Mouse (Mus musculus): ENCODE data around the gene Tspan4. TPM values are rescaled to one million over a fixed set of nuclear protein-coding genes. Genes with fewer than 3 reads are reported as not detected.

Tspan4 gene
- total RNA-seq (2014; fragmentation: Nextera tagmentation) (13.5 and 14.6 TPM in 2 replicates), total RNA-seq (2017) (28.7 and 35.3 TPM in 2 replicates), polyA plus RNA-seq (2012) (15.3 and 16.2 TPM in 2 replicates)

DNA sequence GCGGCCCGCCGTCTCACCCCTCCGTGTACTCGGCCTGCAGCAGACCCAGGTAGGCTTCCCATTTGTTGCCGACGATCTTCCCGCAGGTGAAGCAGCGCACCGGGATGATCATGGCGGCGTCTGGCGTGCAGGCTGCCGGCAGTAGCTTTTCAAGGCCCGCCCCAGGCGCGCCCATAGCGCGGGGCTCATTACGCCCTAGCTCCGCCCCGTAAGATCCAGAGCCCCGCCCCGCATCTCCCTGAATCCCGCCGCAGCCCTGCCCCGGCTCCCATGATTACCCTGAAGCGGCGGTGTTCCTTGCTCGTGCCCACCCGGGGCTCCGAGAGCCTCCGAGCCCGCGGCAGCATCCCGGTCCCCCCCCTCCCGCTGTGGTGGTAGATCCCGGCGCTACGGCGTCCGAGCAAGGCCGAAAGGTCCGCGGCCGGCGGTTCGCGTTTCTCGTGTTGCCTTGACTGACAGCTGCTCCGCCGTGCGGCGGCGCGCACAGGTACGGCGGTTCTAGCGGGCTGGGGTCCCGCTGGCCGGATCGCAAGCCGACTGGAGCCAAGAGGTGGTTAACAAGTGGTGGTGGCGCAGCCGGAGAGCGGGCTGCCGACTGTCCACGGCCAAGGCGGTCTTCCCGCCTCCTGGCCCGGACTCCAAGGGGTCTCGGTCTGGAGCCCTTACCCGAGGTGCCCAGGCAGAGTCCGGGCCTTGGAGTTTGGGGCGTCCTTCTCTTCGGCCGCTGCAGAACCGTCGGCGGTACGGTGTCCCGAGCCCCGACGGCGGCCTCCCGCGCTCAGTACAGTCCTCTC is at the start of gene Tspan4, which contains the start of gene Polr2l:
Gene Tspan4 (plus strand): TSS at position 230 of the 794 bp plus-strand sequence.
Gene Polr2l (minus strand): TSS at position 122 of the 794 bp plus-strand sequence.
- Histone ChIP-seq H3K27me3 (ENCODE audit: insufficient read depth, low read length) (no peaks in the 10 kb centered on the region), H3K4me1 (ENCODE audit: insufficient read depth, low read depth, low read length) (peaks cover 68% of the 10 kb centered on the region)
- peak; percentile 73 for DNase-seq (ENCODE audit: low spot score)

DNA sequence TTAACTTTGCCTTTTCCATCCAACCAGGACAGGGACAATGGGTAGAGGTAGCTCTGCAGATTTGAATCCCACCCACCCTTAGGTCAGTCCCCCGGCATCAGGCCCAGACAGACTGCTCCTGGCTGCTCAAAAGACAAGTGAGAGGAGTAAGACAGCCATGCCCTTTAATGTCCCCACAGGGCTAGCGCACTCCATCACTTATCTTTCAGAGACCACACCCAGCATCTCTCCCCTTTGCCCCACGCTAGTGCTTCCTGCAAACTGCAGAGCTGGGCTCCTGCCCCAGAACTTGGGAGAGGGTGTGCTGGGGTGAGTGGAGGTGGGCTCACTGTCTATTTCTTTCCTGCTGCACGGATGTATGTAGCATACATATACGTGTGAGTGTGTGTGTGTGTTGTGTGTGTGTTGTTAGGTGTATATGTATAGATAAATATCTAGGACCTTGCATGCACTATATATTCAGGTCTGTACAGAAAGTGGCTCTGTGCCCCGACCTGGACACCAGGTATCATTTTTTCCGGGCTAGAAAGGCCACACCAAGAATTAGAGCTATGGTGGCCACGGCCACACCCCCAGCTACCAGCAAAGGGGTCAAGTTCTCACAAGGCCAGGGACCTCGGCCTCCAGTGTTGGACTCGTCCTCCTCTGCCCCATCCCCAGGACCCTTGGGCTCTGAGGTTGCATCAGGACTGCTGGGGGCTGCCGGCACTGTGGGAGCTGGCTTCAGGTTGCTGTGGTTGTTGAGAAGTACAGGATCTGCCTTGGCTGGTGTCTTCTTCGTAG is 47.9 kb upstream of the Tspan4 start:
- no peak for TF ChIP-seq GATA1 (IDR thresholded peaks at IDR 0.05; ENCODE audit: borderline replicate concordance, low read length)
- peaks cover 48% of the 10 kb centered on the region for H3K4me1 ChIP-seq (ENCODE audit: insufficient read depth, low read depth, low read length)
- no peak for ATAC-seq (ENCODE audit: extremely low read depth, insufficient number of reproducible peaks, low FRiP score, poor library complexity, severe bottlenecking)
- peaks cover 46% of the 10 kb centered on the region for H3K27me3 ChIP-seq (ENCODE audit: insufficient read depth, low read length)
- H3K4me3 ChIP-seq (ENCODE audit: low read depth, low read length) = no peak overlapping the region
- H3K36me3 ChIP-seq (replicated peaks) = peaks cover 29% of the 10 kb centered on the region
- no peaks in the 10 kb centered on the region for H3K9me3 ChIP-seq (replicated peaks)
- no peak for DNase-seq (ENCODE audit: low spot score)

More for the DNA sequence above, at the start of gene Tspan4, which contains the start of gene Polr2l:
- peak; percentile 48 for ATAC-seq (ENCODE audit: extremely low read depth, insufficient number of reproducible peaks, low FRiP score, poor library complexity, severe bottlenecking)
- TF ChIP-seq CTCF (IDR thresholded peaks at IDR 0.05; ENCODE audit: low read depth, low read length) (no peak), POLR2AphosphoS5 (IDR thresholded peaks at IDR 0.05; ENCODE audit: insufficient replicate concordance, low read depth, low read length) (no peak), GATA2 (IDR thresholded peaks at IDR 0.05; ENCODE audit: borderline replicate concordance, low read depth, low read length) (no peak), TAL1 (conservative IDR thresholded peaks at IDR 0.05; ENCODE audit: low read depth, low read length) (no peak), GATA1 (IDR thresholded peaks at IDR 0.05; ENCODE audit: borderline replicate concordance, low read length) (no peak)
- Histone ChIP-seq H3K9me3 (replicated peaks) (no peaks in the 10 kb centered on the region), H3K4me3 (ENCODE audit: low read depth, low read length) (peak within 1 kb of the TSS; percentile 84), H3K36me3 (replicated peaks) (peaks cover 54% of the 10 kb centered on the region)

DNA sequence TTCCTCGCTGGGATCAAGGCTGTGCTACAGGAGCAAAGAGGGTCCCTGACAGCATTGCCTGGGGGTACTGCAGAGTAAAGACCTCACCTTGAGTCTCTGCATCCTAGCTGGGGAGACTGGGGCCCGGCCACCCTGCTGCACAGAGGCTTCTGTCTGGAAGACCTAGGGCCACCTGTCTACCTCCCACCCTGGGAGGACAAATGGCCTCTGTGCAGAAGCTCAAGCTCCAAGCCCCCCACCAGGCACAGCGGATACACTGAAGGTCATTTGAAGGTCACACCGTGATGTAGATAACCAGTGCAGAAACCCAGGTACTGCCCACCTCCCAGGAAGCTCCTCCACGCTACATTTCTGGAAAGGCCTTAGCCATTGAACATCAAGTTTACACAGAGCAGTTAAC is 46.3 kb upstream of the Tspan4 start:
- ATAC-seq (ENCODE audit: extremely low read depth, insufficient number of reproducible peaks, low FRiP score, poor library complexity, severe bottlenecking) = no peak
- TF ChIP-seq TAL1 (conservative IDR thresholded peaks at IDR 0.05; ENCODE audit: low read depth, low read length) (no peak), GATA2 (IDR thresholded peaks at IDR 0.05; ENCODE audit: borderline replicate concordance, low read depth, low read length) (no peak), CTCF (IDR thresholded peaks at IDR 0.05; ENCODE audit: low read depth, low read length) (no peak), GATA1 (IDR thresholded peaks at IDR 0.05; ENCODE audit: borderline replicate concordance, low read length) (no peak), POLR2AphosphoS5 (IDR thresholded peaks at IDR 0.05; ENCODE audit: insufficient replicate concordance, low read depth, low read length) (no peak)
- peaks cover 34% of the 10 kb centered on the region for H3K27me3 ChIP-seq (ENCODE audit: insufficient read depth, low read length)
- H3K9me3 ChIP-seq (replicated peaks) = no peaks in the 10 kb centered on the region
- no peak overlapping the region for H3K4me3 ChIP-seq (ENCODE audit: low read depth, low read length)
- H3K36me3 ChIP-seq (replicated peaks) = peaks cover 45% of the 10 kb centered on the region
- no peak for DNase-seq (ENCODE audit: low spot score)
- peaks cover 64% of the 10 kb centered on the region for H3K4me1 ChIP-seq (ENCODE audit: insufficient read depth, low read depth, low read length)

DNA sequence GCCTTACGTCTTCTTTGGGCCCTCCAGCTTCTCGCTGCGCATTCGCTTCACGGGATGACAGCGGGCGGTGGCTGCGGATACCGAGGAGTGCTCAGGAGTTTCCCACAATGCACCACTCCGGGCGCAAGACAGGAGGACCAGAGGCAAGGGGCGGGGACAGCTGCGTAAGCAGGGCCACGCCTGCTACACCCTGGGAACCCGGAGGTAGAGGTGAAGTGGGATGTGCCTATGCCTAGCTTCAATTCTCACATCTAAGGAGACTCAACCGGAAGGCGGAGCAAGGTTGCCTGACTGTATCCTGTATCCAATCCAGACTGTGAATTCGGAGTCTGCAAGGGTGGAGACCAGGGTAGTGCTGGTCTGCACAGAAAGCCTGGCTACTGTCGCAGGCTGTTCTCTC is 45.7 kb upstream of the Tspan4 start, which contains the start of gene Cend1:
Gene Cend1 (minus strand): TSS at position 182 of the 400 bp plus-strand sequence.
- no peak for TF ChIP-seq GATA2 (IDR thresholded peaks at IDR 0.05; ENCODE audit: borderline replicate concordance, low read depth, low read length)
- TF ChIP-seq POLR2AphosphoS5 (IDR thresholded peaks at IDR 0.05; ENCODE audit: insufficient replicate concordance, low read depth, low read length) = no peak
- TF ChIP-seq GATA1 (IDR thresholded peaks at IDR 0.05; ENCODE audit: borderline replicate concordance, low read length) = no peak
- no peak for TF ChIP-seq CTCF (IDR thresholded peaks at IDR 0.05; ENCODE audit: low read depth, low read length)
- no peak for TF ChIP-seq TAL1 (conservative IDR thresholded peaks at IDR 0.05; ENCODE audit: low read depth, low read length)
- ATAC-seq (ENCODE audit: extremely low read depth, insufficient number of reproducible peaks, low FRiP score, poor library complexity, severe bottlenecking) (no peak), DNase-seq (ENCODE audit: low spot score) (no peak)
- Histone ChIP-seq H3K27me3 (ENCODE audit: insufficient read depth, low read length) (peaks cover 31% of the 10 kb centered on the region), H3K4me1 (ENCODE audit: insufficient read depth, low read depth, low read length) (peaks cover 68% of the 10 kb centered on the region), H3K4me3 (ENCODE audit: low read depth, low read length) (no peak within 1 kb of the TSS), H3K9me3 (replicated peaks) (no peaks in the 10 kb centered on the region), H3K36me3 (replicated peaks) (peaks cover 51% of the 10 kb centered on the region)

DNA sequence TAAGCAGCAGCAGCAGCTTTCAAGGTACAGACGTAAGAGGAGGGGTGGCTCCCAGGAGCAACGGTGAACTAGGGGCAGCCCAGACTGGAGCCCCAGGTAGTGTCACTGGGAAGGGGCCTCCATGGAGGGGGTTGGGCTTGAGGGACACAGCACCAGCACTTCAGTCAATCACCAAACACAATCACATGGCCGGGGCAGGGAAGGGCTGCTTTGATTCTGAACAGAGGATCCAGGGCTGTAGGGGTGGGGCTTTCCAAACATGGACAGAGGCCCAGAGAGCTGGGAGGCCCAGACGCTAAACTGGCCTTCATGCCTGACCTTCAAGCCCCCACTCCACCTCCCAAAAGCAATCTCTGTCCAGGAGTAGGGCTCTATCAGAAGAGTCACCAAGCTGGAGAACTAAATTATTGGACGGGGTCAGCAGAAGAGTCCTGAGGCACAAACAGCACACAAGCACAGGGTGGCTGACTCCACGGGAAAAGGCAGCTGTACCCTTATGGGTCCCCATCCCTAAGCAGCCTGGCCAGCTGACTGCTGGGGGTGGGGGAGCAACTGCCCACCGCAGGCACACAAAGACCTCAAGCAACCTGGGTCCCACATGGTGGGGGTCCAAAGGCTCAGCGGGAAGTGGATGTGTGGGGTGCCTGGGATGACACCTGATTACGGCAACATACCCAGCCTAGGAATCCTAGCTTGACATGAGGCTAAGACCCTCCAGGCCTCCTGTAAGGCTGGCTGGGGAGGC is 45.0 kb upstream of the Tspan4 start:
- Histone ChIP-seq H3K4me3 (ENCODE audit: low read depth, low read length) (no peak overlapping the region), H3K27me3 (ENCODE audit: insufficient read depth, low read length) (peaks cover 30% of the 10 kb centered on the region), H3K4me1 (ENCODE audit: insufficient read depth, low read depth, low read length) (peaks cover 74% of the 10 kb centered on the region), H3K36me3 (replicated peaks) (peaks cover 53% of the 10 kb centered on the region), H3K9me3 (replicated peaks) (no peaks in the 10 kb centered on the region)
- TF ChIP-seq GATA2 (IDR thresholded peaks at IDR 0.05; ENCODE audit: borderline replicate concordance, low read depth, low read length) (no peak), GATA1 (IDR thresholded peaks at IDR 0.05; ENCODE audit: borderline replicate concordance, low read length) (no peak), CTCF (IDR thresholded peaks at IDR 0.05; ENCODE audit: low read depth, low read length) (no peak), TAL1 (conservative IDR thresholded peaks at IDR 0.05; ENCODE audit: low read depth, low read length) (no peak), POLR2AphosphoS5 (IDR thresholded peaks at IDR 0.05; ENCODE audit: insufficient replicate concordance, low read depth, low read length) (no peak)
- ATAC-seq (ENCODE audit: extremely low read depth, insufficient number of reproducible peaks, low FRiP score, poor library complexity, severe bottlenecking) (no peak), DNase-seq (ENCODE audit: low spot score) (no peak)
